Mouse (Mus musculus) skeletal muscle tissue, adult 2 months (tissue): ENCODE data around the gene Cidec.

Experiments used
- DNase-seq: peaks from one replicate; pipeline ENCODE4 v3.0.0-alpha.2; 2012; ENCODE audit warnings: low read depth, low spot score

Gene Cidec

GRCm38 (mm10) chr6:113406683-113407082, 28.9 kb downstream of the Cidec start:
- DNase-seq: no peak

GRCm38 (mm10) chr6:113405483-113405882, 30.1 kb downstream of the Cidec start:
- DNase-seq: no peak

GRCm38 (mm10) chr6:113404649-113405448, 30.7 kb downstream of the Cidec start:
- DNase-seq: no peak

GRCm38 (mm10) chr6:113402094-113402493, 33.5 kb downstream of the Cidec start:
- DNase-seq: peak; percentile 45

GRCm38 (mm10) chr6:113396270-113397030, 39.1 kb downstream of the Cidec start:
- no peak for DNase-seq

- DNase-seq: no peak
Measured at GRCm38 (mm10) chr6:113395501-113395900, 40.1 kb downstream of the Cidec start.

- no peak for DNase-seq
Measured at GRCm38 (mm10) chr6:113394811-113395210, 40.7 kb downstream of the Cidec start.

GRCm38 (mm10) chr6:113393951-113394350, 41.6 kb downstream of the Cidec start:
- no peak for DNase-seq

GRCm38 (mm10) chr6:113392387-113393071, 43.0 kb downstream of the Cidec start:
- no peak for DNase-seq

GRCm38 (mm10) chr6:113392015-113392386, 43.6 kb downstream of the Cidec start:
- DNase-seq: no peak

- no peak for DNase-seq
Measured at GRCm38 (mm10) chr6:113390715-113391114, 44.8 kb downstream of the Cidec start.

GRCm38 (mm10) chr6:113388960-113389359, 46.6 kb downstream of the Cidec start, which contains the start of gene Ttll3:
Gene Ttll3, plus strand, starts transcription at chr6:113389260.
- no peak for DNase-seq

- no peak for DNase-seq
Measured at GRCm38 (mm10) chr6:113386025-113386424, 49.5 kb downstream of the Cidec start.

GRCm38 (mm10) chr6:113385160-113385714, 50.3 kb downstream of the Cidec start:
- DNase-seq: no peak

- no peak for DNase-seq
Measured at GRCm38 (mm10) chr6:113384351-113384927, 51.1 kb downstream of the Cidec start.

- no peak for DNase-seq
Measured at GRCm38 (mm10) chr6:113380480-113380879, 55.1 kb downstream of the Cidec start.

GRCm38 (mm10) chr6:113379246-113379645, 56.3 kb downstream of the Cidec start:
- no peak for DNase-seq

- DNase-seq: peak; percentile 94
Measured at GRCm38 (mm10) chr6:113377496-113378385, 57.8 kb downstream of the Cidec start, which contains the start of the genes Tada3 and Arpc4. Gene Tada3, minus strand, starts transcription at chr6:113377883. Gene Arpc4, plus strand, starts transcription at chr6:113378115.

- no peak for DNase-seq
Measured at GRCm38 (mm10) chr6:113377172-113377495, 58.4 kb downstream of the Cidec start.
